Mouse (Mus musculus): ENCODE measurements around the gene Arid1b.

The Arid1b gene

DNA sequence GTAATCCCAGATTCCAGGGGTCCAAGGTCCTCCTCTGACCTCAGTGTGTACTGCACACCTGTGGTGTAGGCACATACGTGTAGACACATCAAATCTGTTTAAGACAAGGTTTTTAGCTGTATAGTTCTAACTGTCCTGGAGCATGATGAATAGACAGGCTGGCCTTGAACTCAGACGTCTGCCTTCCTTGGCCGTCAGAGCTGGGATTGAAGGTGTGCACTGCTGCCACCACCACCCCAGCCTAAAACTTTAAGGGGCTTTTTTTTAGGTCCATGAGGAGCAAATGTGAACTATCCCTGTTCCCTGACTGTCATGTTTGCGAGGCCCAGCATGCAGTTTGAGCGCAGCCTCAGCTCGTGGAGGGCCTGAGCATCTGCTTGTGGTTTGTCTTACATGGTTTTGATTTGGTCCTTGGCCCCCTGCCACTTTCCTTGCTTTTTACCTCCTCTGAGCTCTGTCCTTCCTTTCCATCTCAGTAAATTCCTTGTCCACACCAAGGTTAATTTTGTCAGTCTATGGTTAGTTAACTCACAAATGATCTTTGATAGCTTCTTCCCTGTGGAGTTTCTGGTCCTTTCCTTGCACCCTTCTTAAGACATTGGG, 224.9 kb downstream of the Arid1b start:
- no peak for DNase-seq

DNA sequence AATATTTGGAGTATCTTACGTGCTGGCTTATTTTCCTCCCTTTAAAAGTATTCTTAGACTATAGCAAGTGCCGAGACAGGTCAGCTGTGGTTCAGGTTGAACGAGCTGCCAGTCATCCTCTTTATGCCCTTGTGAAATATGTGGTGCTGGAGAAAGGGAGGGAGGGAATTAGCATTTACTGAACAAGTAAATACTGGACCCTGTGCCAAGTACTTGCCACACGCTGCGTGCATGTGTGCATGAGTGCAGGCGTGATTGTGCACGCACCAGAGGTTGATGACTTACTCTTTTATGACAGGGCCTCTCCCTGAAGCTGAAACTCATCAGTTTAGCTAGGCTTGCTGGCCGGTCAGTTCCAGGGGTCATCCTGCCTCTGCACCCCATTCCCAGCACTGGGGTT, 226.9 kb downstream of the Arid1b start:
- DNase-seq = no peak

DNA sequence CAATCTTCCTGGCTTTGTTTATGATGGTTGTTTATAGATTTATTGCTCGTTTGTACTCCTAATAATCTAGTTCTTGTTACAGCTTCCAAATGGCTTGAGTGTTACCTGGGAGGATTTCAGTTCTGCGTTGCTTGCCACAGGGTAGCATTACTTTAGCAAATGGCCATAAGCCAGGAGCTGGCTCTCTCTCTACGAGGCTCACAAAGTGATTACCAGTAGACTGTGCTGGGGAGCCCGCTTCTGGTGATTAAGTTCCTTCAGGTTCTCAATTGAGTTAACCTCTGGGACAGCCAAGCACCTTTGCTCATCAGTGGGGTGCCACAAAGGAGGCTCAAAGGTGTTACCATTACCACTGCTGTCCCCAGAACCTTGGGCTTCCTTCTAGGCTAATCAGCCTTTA, 227.4 kb downstream of the Arid1b start:
- no peak for DNase-seq

DNA sequence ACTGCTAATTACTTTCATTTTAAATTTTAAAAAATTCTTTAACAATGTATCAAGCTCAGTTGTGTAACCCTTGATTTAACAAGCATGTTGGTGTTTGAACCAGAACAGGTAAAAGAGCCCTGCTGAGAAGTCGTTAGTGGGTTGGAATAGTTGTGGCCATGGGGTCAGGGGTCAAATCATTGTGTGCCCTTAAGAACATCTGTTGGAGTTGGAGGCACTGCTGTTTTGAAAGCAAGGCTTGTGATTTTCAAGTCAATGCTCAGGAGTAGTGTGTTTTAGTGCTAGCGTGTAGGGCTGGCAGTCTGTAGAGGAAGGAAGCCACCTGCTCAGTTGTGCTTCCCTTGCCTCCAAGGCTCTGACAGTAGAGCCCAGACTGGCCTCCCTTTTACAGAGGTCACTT, 228.7 kb downstream of the Arid1b start:
- DNase-seq = peak; percentile 42

DNA sequence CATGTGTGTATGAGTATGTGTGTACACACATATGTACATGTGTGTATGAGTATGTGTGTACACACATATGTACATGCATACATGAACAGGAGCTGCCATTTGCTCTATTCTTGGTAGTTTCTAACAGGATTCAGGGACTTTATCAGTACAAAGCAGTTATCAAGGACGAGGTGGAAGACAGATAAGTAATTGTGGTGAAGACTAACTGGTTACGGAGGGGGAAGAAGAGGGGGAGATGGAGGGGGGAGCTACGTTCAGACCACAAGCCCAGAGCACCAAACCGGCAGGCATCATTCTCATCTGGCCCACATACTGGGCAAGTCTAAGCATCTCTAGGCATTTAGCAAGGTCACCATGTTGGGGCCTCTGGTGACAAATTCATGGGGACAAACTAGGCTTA, 230.8 kb downstream of the Arid1b start:
- no peak for DNase-seq

DNA sequence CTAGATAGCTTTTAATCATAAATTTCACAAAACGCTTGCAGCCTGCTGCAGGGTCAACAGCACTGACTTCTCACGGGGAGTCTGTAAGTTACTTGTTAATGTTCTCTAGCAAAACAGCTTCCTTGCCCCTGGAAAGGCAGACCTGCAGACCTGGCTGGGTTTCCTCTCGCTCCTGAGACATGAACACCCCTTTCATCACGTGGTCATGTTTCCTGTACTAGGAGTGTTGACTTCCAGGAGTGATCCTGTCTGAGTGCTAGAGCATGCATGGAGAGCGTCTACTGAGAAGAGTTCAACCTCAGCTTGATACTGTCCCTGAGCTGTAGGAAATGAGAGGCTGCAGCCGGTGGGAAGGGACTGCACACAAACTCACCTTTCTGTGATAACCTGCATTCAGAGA, 233.0 kb downstream of the Arid1b start:
- DNase-seq = no peak

DNA sequence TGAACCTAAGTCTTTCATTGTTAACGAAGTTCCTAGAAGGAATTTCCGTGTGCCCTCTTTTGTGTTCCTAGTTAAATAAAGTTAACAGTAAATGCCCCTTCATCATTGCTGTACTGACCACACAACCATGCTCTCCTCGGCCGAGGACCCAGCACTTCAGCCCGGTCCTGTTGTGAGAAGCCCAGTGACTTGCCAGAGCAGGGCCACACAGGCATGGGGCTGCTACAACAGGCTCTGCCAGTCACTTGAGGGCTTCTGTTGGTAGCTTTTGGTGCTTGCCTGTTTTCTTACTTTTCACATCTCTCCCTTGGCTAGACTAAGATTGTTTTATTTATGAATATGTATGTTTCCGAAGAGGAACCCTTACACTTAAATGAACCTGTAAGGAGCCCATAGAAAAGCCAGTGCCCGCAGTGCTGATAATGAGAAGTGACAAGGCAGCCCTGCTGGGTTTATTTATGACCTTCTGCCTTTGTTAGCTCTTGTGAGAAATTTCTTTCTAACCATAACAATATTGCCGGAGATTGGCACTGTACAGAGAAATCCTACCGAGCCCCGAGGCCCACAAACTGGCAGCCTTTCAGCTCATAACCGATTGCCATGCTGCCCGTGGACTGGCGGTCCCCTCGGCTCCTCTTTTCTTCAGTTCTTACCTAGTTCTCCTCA, 234.0 kb downstream of the Arid1b start:
- DNase-seq = no peak

DNA sequence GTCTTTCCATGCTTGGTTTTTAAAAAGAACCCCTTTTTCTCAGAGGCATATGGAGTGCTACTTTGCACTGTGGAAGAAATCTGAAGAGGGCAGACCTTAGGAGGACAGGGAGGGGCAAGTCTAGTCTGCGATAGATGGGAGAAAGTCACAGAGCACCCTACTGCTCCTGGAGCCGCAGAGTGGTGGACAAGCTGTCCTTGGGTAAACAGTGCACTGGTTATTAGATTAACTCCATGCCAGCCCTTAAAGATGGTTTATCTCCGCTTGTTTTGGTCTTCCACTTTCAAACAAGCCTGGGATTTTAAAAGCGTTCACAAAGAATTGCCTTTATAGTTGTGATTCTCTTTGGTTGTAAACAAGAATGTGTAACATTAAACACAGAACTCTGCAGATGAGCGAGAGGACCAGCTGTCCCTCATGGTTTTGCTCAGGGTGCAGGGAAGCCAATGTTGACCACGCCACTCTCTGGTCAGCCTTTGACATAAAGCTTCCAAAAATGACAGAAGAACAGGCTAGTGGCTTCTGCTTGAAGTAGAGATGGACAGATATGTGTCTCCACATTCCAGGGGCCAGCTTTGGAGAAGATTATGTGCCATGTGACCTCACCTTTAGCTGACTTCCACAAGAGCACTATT, 234.6 kb downstream of the Arid1b start:
- no peak for DNase-seq

DNA sequence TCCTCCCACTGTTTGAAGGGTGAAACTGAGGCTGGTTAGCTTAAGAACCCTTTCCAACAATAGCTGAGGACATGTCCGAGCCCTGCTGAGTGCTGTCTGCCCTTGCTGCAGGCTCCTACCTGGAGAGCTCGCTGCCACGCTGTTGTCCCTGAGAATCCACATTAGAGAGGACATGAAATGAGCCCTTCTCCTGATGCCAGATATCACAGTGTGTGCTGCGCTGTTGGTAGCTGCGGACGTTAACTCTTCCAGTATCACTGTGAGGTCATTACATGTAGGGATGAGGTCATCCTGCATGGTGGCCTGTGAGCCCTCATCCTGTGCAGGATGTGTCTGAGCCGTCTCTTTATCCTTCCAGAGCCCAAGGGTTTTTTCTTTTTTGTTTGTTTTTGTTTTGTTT, 235.9 kb downstream of the Arid1b start:
- no peak for DNase-seq

DNA sequence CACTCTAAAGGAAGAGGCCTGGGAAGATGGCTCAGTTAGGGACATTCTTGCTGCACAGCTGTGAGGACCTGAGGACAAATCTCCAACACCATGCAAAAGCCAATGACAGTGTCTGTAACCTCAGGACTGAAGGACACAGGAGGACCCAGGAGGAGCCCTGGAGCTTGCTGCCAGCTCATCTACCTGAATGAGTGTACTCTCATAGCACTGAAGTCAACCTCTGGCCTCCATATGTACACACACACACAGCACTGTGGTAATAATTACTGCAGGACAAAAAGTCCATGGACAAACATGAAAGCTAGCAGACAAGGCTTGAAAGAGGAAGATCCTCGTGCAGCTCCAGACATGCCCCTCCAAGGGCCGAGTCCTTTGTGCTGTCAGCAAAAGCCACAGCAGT, 238.0 kb downstream of the Arid1b start:
- no peak for DNase-seq

DNA sequence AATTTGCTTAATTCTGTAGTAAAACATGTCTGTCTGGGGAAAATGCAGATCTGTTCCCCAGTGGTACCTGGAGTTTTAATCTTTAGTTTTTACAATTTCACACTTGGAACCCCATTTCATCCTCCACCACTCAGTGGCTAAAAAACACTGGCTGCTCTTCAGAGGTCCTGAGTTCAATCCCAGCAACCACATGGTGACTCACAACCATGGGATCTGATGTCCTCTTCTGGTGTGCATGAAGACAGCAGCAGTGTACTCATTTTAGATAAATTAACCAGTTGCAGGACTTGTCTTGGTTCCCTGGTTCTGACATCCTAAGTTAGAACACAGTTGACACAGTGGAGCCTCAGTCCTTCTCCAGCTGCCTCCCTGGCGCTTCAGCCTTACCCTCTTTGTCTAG, 239.9 kb downstream of the Arid1b start:
- no peak for DNase-seq

DNA sequence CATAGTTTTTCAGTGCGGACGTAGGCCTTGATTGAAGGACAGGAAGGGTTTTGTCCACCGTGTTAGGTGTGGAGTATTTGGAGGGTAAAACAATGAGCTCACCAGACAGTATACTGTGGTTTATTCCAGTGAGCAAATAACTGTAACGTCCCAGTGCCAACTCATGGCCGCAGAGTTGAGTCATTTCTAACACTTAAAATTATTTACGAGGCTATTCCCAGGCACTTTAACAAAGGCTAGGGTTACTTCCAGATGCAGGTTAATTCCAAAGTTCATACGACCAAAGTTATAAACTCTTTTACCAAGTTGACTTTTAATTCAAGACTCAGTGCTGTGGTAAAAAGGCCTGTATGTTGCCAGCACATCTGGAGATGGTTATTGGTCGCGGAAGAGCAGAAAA, 240.9 kb downstream of the Arid1b start:
- no peak for DNase-seq

DNA sequence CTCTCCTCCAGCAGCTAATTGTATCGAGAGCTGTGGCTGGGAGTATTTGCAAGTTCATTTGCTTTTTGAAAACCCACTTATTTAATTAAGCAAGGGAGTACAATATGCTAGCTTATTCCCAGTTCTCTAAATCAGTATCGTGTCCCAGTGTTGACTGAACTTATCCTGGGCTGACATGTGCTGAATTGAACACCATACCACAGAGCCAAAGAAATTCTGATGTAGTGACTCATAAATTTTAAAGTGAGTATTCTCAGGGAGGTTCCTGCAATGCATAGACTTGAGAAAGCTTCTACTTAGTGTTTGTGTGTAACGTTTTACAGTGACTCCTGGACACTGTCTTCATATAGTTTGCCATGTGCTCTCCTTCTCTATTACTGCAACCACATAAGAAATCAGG, 243.6 kb downstream of the Arid1b start:
- no peak for DNase-seq

DNA sequence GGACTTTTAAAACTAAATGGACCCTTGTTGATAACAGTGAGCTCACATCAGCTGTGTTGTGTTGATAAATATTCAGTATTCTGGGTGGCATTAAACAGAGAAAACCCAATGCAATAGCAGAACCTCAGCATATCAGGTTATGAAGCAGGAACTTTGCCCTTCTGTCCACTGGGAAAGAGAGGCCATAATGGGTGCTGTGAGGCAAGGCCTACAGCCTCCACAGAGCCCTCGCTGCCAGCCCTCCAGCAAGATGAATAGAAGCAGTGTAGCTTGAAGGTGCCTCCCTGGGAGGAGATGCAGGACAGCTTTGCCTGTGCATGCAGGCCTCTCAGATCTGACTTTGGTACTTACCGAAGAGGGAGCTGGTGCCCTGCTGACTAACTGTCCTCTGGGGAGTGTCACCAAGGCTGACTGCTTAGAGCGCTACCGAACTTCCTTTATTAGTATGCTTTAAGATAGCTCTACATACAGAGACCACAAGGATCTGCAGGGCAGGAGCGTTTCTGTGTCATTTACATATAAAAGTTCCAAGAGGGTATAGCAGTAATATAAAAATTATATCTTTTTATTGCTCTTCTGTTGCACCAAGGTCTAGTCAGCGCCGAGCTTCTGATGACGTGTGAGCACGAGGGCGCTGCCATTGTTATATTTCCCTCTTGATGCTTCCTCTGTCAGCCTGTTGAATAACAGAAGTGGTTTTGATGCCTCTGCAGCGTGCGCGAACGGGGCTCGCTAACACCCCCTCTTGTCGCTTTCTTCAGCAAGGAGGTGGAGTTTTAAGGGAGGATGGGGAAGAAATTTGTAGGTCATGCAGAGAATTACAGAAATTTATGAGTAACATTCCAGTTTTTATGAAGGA, 244.5 kb downstream of the Arid1b start:
- DNase-seq = no peak

DNA sequence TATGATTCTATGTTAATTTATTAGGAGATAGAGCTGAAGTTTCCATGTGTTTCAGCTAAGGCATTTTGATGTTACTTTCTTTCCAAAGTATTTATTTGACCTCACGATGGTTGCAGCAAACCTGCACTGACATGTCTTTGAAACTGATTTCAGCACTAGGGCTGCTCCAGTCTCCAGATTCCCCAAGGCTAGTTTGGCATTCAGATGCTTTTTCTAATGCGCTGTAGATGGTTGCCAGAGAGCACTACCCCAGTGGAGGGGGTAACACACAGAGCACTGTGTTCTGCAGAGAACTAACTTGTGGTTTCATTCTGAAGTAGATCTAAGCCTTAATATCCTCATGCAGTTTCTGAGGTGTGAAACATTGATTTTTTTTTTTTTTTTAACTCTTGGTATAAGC, 250.4 kb downstream of the Arid1b start:
- DNase-seq = no peak

DNA sequence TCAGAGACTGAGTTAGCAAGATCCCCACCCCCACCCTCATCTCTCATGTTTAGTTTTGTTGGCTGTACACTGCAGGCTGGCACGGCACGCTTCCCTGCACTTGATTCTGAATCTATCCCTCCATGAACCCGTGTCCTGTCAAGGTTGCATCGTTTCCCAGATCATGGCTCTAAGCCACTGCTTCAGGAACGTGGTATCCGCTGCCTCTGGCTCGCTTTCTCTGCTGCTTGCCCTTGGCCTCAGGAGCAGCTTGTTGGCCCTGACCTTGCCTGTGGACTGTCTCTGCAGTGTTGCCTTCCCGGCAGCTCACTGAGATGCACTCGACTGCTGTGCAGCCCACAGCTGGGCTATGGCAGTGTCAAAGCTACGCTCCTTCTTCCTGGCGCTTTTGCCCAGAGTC, 252.6 kb downstream of the Arid1b start:
- DNase-seq = no peak

DNA sequence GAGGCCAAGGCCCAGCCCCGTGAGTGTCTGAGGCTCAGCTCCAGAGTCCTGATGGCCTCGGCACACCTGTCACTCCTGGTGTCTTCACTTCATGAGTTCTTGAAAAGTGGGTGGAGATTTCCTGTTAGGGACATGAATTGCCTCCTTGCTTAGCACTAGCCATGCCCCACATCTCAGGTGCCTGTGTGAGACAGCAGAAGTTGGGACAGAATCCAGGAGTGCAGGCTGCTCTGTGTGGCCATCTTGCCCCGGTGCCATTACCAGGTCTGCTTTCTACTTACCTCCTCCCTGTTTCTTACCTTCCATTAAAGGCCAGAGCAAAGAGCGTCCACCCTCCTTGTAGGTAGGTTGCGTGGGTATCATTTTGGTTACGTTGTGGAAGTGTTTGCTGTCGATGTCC, 253.1 kb downstream of the Arid1b start:
- DNase-seq = no peak

DNA sequence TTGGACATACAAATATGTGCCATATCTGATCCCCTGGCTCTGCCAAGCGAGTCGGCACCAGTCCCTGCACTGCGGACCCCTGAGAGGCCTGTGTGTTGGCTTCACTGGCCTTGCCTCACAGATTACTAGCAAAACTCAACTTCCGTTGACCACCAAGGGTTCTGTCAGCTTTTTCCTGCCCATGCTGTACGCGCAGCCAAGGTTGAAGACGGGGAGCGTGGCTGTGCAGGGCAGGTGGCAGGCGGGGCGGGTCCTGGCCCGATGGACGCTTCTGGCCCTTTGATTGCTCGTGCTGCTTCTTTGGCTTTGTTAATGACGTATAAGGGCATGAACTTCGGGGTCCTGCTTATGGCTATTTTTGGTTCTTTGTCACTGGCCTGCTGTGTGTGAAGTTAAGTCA, 253.6 kb downstream of the Arid1b start:
- DNase-seq = no peak

DNA sequence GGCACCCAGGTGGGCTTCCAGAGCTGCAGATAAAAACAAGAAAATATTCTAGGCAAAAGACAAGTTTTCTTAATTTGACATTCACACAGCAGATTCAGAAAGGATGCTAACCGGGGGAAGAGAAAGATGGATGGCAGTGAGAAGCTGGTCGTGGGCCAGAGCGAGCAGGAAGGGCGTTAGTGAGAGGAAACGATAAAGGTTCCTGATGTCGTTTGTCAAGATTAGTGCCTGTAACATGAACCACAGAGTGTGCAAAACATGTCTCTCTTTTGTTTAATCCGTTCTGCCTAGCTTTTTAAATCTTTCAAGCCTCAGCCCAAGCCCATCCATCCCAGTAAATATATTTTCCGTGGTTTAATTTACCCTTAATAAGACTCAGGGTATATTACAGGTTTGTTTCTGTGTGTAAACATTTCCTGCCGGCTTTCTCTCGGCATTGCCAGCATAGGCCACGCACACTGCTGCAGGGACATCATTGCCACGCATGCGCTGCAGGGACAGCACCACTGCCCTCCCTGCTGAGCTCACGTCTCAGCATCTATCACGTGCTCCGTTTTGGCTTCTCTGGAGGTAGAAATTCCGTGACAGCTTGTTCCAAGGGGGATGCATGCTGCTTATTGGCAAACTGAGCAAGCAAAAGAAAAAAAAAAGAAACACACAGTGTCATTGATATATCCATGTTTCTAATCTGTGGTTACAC, 255.0 kb downstream of the Arid1b start:
- DNase-seq = no peak

DNA sequence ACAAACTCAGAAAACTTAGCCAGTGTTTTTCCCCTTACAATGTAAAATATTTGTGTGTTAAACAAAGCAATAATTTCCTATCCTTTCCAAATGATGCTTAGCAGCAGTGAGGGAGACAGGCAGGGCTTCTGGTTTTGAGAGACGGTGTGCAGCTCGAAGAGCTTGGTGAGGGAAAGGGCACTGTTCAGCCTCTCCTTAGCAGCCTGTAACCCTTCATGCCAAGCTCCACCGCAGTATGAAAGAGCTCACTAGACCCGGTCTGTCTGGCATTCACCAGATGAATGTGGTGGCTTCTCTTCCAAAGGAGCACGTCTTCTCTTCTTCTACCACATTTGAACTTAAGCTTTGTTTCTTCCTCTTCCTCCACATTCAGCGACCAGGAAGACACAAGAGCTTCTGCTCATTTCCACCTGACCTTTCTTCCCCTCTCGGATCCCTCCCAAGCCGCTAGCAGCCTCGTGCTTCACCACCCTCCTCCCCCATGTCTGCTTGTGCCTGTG, 255.6 kb downstream of the Arid1b start:
- no peak for DNase-seq

DNA sequence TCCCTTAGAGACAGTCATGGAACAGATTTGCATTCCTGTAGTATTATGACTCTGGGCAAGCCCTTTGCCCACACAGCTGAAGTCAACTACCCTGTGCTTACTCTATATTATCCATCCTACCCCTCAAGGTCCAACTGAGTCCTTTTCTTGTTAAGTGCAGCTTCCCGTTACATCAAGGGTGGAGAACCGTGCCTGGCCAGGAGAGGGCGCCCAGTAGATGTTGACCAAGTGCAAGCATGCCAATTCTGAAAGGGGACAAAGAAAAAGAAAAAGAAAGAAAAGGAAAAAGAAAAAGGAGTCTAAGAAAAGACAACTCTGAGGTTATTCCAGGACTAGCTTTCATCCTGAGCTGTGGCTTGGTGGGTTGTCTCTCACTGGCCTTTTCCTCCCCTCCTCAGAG, 258.3 kb downstream of the Arid1b start:
- peak; percentile 67 for DNase-seq

DNA sequence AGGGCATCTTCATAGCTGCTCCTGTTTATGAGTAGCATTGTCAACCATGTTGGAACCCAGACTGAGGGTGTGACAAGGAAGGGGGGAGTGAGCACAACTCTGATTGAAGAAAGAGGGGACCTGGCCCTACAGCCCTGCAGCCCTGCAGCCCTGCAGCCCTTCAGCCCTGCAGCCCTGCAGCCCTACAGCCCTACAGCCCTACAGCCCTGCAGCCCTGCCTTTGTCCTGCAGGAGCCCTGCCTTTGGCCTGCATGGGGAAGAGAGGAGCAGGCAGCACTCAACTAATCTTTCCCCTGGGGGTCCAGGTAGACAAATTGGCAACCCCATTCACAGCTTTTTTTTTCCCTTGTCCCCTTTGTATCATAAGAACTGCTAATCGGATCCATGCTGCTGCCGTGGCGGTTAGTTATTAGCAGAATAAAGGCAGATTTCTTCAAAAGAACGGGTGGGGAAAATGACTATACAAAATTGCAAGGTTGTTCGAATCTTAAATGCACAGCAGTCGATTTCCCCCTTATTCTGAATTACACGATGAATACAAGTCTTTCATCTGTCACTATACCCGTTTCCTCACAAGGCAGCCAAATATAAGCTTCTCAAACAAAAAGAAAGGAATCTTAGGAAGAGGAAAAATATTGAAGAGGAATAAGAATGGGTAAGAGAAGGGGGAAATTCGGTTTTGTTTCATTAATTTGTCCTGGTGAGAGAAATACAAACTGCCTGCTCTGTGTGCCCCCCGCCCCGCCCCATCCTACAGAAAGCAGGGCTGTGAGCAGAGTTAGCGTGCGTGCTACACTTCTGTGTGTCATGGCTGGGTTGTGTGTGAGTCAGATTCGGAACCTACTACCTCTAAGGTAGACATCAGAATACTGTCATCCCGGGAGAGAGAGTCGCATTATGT, 260.8 kb downstream of the Arid1b start:
- DNase-seq = no peak
